Mouse (Mus musculus) lung, embryonic 15.5 days (tissue): ENCODE results near the gene Gm11437. TPM values are rescaled to one million over a fixed set of nuclear protein-coding genes. Genes with fewer than 3 reads are reported as not detected.

Source experiments
- ATAC-seq: fragments of 200-750 bp; cut with Nextera tagmentation; 2 replicates; pipeline ENCODE4 v1.8.0; 2017; ENCODE audit warnings: moderate number of reproducible peaks, borderline replicate concordance; ENCODE audit not compliant: low FRiP score, low TSS enrichment; ENCODE audit errors: extremely low read depth
- H3K27ac ChIP-seq: fragments of 300-500 bp; sonication (generic); 2 replicates; pipeline ENCODE4 v1.5.1; 2015; ENCODE audit warnings: moderate library complexity, mild to moderate bottlenecking, inconsistent platforms
- H3K27me3 ChIP-seq: fragments of 300-500 bp; sonication (generic); 2 replicates; pipeline ENCODE4 v1.6.1; 2015; ENCODE audit warnings: inconsistent platforms
- H3K36me3 ChIP-seq: fragments of 300-500 bp; sonication (generic); 2 replicates; pipeline ENCODE4 v1.6.1; 2015; ENCODE audit warnings: inconsistent platforms
- H3K4me1 ChIP-seq: fragments of 300-500 bp; sonication (generic); 2 replicates; pipeline ENCODE4 v1.6.1; 2015; ENCODE audit warnings: inconsistent platforms
- H3K4me2 ChIP-seq: fragments of 300-500 bp; sonication (generic); 2 replicates; pipeline ENCODE4 v1.6.1; 2015; ENCODE audit warnings: inconsistent platforms, mild to moderate bottlenecking, moderate library complexity
- H3K4me3 ChIP-seq: fragments of 300-500 bp; sonication (generic); 2 replicates; pipeline ENCODE4 v1.5.1; 2015; ENCODE audit warnings: mild to moderate bottlenecking, inconsistent platforms
- H3K9ac ChIP-seq: fragments of 300-500 bp; sonication (generic); 2 replicates; pipeline ENCODE4 v1.6.1; 2015; ENCODE audit warnings: inconsistent platforms
- H3K9me3 ChIP-seq: fragments of 300-500 bp; sonication (generic); 2 replicates; pipeline ENCODE4 v1.6.1; 2016; ENCODE audit warnings: inconsistent platforms
- WGBS: fragments of 180-500 bp; shearing (Covaris S2); methylation state at CpG from one replicate; pipeline ENCODE4 v1.1.7; 2015; 5-methylcytosine and 5-hydroxymethylcytosine counted together
- polyA plus RNA-seq: library from polyadenylated mRNA; unstranded; fragments of >200 nt; fragmentation: Nextera tagmentation; extraction: Ambion mirVana; gene quantifications from 2 replicates; pipeline ENCODE4 v1.2.1, GENCODE M21; 2015

The Gm11437 gene
- 0.11 TPM in 1 of 2 replicates, not detected in the other for polyA plus RNA-seq

- Histone ChIP-seq H3K9me3 (no peaks in the 10 kb centered on the region), H3K27me3 (no peaks in the 10 kb centered on the region), H3K4me1 (no peaks in the 10 kb centered on the region), H3K4me3 (no peak within 1 kb of the TSS), H3K27ac (no peak within 1 kb of the TSS), H3K4me2 (no peak within 1 kb of the TSS), H3K9ac (no peak within 1 kb of the TSS), H3K36me3 (no peaks in the 10 kb centered on the region)
- 79% methylated on average over 5 of the region's 5 CpGs for WGBS
- ATAC-seq = no peak
These were observed at the start of gene Gm11437 for GRCm38 (mm10) chr11:84167046-84167526. Gene Gm11437 (minus strand): TSS chr11:84167476.

GRCm38 (mm10) chr11:84210876-84211275 is 43.6 kb upstream of the Gm11437 start:
- Histone ChIP-seq H3K4me3 (no peak overlapping the region), H3K4me1 (no peaks in the 10 kb centered on the region), H3K9ac (no peak overlapping the region), H3K9me3 (no peaks in the 10 kb centered on the region), H3K27ac (no peak overlapping the region), H3K4me2 (no peak overlapping the region), H3K27me3 (no peaks in the 10 kb centered on the region), H3K36me3 (peaks cover 4% of the 10 kb centered on the region; the same call in 1 of the 2 replicates)
- no peak for ATAC-seq
- WGBS = 90% methylated on average over 6 of the region's 6 CpGs

DNA sequence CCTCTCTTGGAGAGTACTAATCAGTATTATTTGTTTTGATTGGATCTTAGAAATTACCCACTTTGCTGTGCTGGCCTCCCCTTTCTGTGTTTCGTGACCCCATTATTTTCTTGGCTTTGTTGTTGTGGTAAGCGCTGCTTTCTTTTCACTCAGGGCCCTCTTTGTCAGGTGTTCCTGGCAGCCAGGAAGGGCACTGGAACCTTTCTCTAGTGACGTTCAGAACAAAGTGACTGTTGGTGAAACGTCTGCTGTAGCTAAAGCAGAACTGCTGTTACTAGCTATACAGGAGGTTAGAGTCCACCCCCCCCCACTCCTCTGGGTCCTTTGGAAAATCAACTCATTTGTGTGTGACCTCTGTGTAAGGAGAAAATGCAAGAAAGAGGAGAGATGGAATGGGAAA is 38.5 kb upstream of the Gm11437 start:
- no peak for ATAC-seq
- H3K4me1 ChIP-seq = no peaks in the 10 kb centered on the region
- no peaks in the 10 kb centered on the region for H3K36me3 ChIP-seq
- H3K27me3 ChIP-seq = no peaks in the 10 kb centered on the region
- H3K9me3 ChIP-seq = no peaks in the 10 kb centered on the region
- H3K4me3 ChIP-seq = no peak overlapping the region
- H3K27ac ChIP-seq = no peak overlapping the region
- WGBS = 66% methylated on average over 4 of the region's 4 CpGs
- H3K9ac ChIP-seq = no peak overlapping the region
- no peak overlapping the region for H3K4me2 ChIP-seq

DNA sequence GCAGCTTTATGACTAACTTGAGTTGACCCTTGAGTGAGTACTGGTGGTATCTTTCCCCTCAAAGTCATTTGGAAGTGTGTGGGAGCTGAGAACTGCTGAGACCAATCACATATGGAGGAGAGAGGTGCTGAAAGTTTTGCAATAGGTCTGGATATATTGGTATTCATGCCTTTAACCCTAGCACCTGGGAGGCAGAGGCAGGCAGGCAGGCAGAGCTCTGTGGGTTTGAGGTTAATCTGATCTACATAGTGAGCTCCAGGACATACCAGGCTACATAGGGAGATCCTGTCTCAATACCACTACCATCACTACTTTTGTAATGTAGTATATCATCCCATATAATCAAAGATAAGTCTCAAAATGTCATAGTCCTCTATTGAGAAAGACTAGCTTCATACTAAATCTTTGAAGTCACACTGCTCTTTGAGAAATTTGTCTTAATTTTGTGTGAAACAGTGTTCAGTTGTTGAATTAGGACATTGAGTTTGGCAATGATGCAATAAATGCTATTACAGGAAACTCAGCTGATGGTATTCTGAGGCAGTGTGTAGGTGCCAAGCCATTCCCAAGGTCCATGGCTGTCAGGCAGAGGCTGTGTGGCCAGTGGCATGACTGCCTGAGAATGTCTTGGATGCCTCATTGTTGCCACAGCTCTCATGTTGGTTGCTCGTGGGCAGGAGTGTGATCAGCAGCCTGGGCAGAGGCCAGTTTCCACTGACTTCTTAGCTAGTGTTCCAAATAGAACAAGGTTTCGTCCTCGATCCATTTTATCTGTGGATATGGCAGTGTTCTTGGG is 30.5 kb upstream of the Gm11437 start:
- Histone ChIP-seq H3K36me3 (0 out of 2 replicates have a peak, but pooled peaks cover 2% of the 10 kb centered on the region), H3K4me1 (no peaks in the 10 kb centered on the region), H3K4me3 (no peak overlapping the region), H3K9me3 (no peaks in the 10 kb centered on the region), H3K9ac (no peak overlapping the region), H3K27me3 (no peaks in the 10 kb centered on the region), H3K4me2 (no peak overlapping the region), H3K27ac (no peak overlapping the region)
- no peak for ATAC-seq
- 90% methylated on average over 3 of the region's 3 CpGs for WGBS

DNA sequence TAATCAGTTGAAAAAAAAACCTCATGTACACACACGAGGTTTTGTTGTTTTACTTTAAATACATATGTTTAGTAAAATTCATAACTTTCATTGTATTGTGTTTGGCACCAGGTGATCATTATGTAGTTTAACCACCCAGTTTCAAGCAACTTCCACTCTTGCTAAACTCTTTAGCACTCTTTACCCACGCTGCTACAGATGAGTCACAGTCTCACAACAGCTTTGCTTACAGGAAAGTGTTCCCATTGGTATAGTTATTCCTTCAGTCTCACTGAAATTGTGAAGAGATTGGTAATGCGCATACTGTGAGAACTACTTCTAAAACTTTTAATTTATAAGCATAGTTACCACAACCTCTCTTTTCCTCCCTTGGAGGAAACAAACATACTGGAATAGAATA is 27.5 kb upstream of the Gm11437 start:
- Histone ChIP-seq H3K36me3 (0 out of 2 replicates have a peak, but pooled peaks cover 2% of the 10 kb centered on the region), H3K27ac (no peak overlapping the region), H3K9ac (no peak overlapping the region), H3K27me3 (no peaks in the 10 kb centered on the region), H3K9me3 (no peaks in the 10 kb centered on the region), H3K4me3 (no peak overlapping the region), H3K4me1 (no peaks in the 10 kb centered on the region), H3K4me2 (no peak overlapping the region)
- WGBS = 84% methylated on average over 3 of the region's 3 CpGs
- no peak for ATAC-seq

GRCm38 (mm10) chr11:84193249-84193648 is 26.0 kb upstream of the Gm11437 start:
- H3K9me3 ChIP-seq = no peaks in the 10 kb centered on the region
- no peak overlapping the region for H3K9ac ChIP-seq
- no peaks in the 10 kb centered on the region for H3K4me1 ChIP-seq
- no peak overlapping the region for H3K27ac ChIP-seq
- 71% methylated on average over 10 of the region's 10 CpGs for WGBS
- H3K27me3 ChIP-seq = no peaks in the 10 kb centered on the region
- H3K4me2 ChIP-seq = no peak overlapping the region
- ATAC-seq = no peak
- no peak overlapping the region for H3K4me3 ChIP-seq
- H3K36me3 ChIP-seq = 0 out of 2 replicates have a peak, but pooled peaks cover 2% of the 10 kb centered on the region

DNA sequence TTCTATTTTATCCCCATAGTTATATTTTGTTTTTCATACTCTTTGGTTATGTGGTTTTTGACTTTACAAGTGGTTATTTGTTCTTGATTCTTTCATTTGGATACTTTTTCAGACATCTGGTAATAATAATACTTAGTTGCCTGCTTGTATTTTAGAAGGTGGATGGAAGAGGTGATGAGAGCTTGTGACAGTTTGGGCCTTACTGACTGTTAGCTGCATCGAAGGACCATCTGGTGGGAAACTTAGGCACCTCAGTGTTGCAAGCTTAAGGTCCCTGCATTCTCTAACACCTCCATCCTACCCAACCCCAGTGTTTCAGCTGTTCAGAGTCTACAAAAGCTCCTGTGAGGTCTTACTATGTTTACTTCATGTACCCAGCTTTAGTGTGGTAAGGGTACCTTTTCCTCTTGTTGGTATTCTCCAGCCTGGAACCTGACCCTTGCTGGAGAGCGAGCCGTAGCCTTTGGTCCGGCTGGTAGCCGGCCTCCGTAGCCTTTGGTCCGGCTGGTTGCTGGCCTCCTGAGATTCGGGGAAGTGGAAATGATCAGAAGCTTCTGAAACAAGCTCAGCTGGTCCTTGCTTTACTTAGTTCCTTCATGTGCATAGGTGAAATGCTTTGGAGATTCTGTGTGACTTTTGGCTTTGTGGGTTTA is 23.4 kb upstream of the Gm11437 start:
- H3K4me1 ChIP-seq = no peaks in the 10 kb centered on the region
- 85% methylated on average over 8 of the region's 8 CpGs for WGBS
- no peak overlapping the region for H3K9ac ChIP-seq
- ATAC-seq = no peak
- no peaks in the 10 kb centered on the region for H3K36me3 ChIP-seq
- H3K27ac ChIP-seq = no peak overlapping the region
- H3K4me2 ChIP-seq = no peak overlapping the region
- H3K9me3 ChIP-seq = no peaks in the 10 kb centered on the region
- H3K4me3 ChIP-seq = no peak overlapping the region
- H3K27me3 ChIP-seq = no peaks in the 10 kb centered on the region

DNA sequence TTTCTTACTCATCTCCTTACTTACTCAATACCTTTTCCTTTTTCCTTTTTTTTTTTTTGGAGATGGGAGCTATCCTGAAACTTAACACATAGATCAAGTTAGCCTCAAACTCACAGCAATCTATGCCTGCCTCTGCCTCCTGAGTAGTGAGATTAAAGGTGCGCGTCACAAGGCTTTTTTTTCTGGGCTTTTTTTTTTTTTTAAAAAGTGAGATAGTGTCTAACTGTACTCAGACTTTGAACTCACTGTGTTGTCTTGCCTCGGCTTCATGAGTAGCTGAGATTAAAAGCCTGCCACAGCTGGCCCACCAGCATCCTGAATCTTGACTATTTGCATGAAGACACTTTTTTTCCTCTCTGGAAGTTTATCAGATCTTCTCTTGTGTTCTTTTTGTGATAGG is 21.3 kb upstream of the Gm11437 start:
- no peak for ATAC-seq
- H3K36me3 ChIP-seq = no peaks in the 10 kb centered on the region
- 82% methylated on average over 3 of the region's 3 CpGs for WGBS
- no peak overlapping the region for H3K9ac ChIP-seq
- no peak overlapping the region for H3K4me2 ChIP-seq
- H3K27ac ChIP-seq = no peak overlapping the region
- H3K9me3 ChIP-seq = no peaks in the 10 kb centered on the region
- H3K4me1 ChIP-seq = no peaks in the 10 kb centered on the region
- no peak overlapping the region for H3K4me3 ChIP-seq
- H3K27me3 ChIP-seq = no peaks in the 10 kb centered on the region

DNA sequence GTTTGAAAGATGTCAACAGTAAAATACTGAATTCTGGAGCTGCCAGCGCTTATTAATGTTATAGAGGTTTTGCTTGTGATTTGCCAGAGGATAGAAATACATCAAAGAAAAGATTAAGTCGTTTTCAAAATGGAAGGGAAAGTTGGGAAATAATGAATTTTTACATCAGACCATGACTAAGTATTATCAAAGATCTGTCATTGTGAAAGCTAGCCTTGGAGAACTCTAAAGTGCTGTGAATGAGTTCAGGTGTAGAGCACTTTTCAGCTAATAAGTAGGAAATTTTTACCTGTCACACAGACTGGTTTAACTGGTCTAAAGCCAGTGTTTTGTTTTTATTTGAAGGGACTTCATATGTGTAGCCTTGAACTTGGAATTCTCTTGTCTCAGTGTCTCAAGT is 14.0 kb upstream of the Gm11437 start:
- Histone ChIP-seq H3K4me3 (no peak overlapping the region), H3K27me3 (no peaks in the 10 kb centered on the region), H3K9ac (no peak overlapping the region), H3K4me1 (peaks cover 23% of the 10 kb centered on the region), H3K9me3 (no peaks in the 10 kb centered on the region), H3K36me3 (no peaks in the 10 kb centered on the region), H3K4me2 (peak overlapping the region; percentile 82), H3K27ac (no peak overlapping the region)
- 57% methylated on average over 2 of the region's 2 CpGs for WGBS
- ATAC-seq = no peak

DNA sequence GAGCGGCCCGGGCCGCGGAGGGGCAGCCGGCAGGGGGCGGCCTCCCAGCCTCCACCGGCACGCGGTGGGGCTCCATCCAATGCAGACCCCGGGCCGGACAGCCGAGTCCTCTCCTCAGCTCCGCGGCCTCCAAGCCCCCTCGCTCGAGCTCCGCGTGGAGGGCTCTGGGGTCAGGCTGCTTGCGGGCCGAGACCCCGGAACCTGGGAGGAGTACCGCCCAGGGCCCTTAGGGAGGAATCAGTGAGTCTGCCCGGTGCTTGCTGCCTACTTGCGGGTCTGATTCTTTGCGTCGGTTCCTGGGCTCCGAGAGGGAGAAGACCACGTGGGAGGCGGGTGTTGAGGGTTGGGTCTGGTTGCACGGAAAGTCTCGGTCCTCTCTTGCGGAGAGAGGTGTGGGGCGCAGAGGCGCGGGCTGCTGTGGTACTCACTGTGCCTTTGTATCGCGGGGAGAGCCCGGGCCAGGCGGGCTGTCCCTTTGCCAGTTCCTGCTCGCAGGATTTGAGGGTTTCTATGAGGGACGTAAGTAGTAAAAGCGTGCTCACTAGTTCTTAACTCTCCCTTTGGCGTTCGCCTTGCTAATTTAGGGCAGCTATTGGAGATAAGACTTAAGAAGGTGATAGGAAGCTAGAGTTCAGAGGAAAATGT is 12.8 kb upstream of the Gm11437 start:
- Histone ChIP-seq H3K4me1 (peaks cover 23% of the 10 kb centered on the region), H3K36me3 (no peaks in the 10 kb centered on the region), H3K9ac (peak overlapping the region; percentile 64), H3K27me3 (no peaks in the 10 kb centered on the region), H3K4me3 (peak overlapping the region; percentile 91), H3K9me3 (no peaks in the 10 kb centered on the region), H3K4me2 (peak overlapping the region; percentile 82), H3K27ac (peak overlapping the region; percentile 89)
- peak; percentile 33 for ATAC-seq
- under 1% methylated on average over 42 of the region's 44 CpGs for WGBS

GRCm38 (mm10) chr11:84179226-84179953 is 12.1 kb upstream of the Gm11437 start:
- Histone ChIP-seq H3K9me3 (no peaks in the 10 kb centered on the region), H3K9ac (peak overlapping the region; percentile 64), H3K4me2 (peak overlapping the region; percentile 82), H3K4me1 (peaks cover 23% of the 10 kb centered on the region), H3K27ac (peak overlapping the region; percentile 89), H3K27me3 (no peaks in the 10 kb centered on the region), H3K4me3 (peak overlapping the region; percentile 91), H3K36me3 (no peaks in the 10 kb centered on the region)
- peak; percentile 99 for ATAC-seq
- WGBS = 1% methylated on average over 51 of the region's 85 CpGs
